Mouse (Mus musculus): Measurements from ENCODE around the gene Serf1. TPM values are rescaled to one million over a fixed set of nuclear protein-coding genes. Genes with fewer than 3 reads are reported as not detected.
"Not testable (repeated sequence)": the region's sequence is repeated elsewhere in the genome, so short reads cannot be mapped to it uniquely, and the experiment has no call there.

The Serf1 gene
- polyA plus RNA-seq, 1 experiment from 2014 or later: 355 TPM

DNA sequence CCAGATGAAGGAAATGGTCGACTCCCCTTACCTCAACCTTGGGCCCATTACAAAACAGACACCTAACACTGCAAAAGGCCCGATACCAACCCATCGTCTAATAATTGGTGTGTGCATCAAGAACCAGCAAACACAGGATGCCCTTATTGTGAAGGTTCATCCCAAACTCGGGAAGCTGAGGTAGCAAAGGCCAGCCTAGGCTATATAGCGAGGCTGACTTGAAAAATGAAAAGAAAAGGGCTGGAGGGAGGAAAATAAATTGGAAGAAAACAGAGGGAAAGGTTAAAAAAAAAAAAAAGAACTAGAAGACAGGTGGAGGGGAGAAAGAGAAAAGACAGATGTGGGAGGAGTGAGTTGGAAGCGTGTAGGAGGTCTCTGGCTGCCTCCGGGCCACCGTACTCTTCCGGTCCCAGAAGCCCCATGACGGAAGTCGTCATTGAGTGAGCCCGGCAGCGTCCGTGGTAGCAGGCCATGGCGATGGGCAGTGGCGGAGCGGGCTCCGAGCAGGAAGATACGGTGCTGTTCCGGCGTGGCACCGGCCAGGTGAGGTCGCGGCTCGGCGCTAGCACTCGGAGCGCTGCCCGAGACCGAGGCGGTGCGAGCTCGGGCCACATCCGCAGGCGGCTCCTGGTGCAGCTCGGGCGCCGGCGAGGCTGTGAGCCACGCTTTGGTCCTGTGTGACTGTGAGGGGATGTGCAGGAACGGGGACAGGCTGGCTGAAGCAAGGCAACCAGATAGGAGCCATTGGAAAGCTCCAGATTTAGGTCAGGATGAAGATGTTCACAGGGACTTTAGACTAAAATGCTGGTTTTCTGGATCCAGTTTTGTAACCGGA lies 16.8 kb downstream of the Serf1 start, which contains the start of gene Smn1:
Smn1 (plus strand) TSS at position 430 of the 835 bp plus-strand sequence.
- Histone ChIP-seq H3K27ac (ENCODE audit: low read length) (peak within 1 kb of the TSS; percentile 50; the same call in 1 of the 2 replicates), H3K9ac (replicated peaks; ENCODE audit: low read depth, low read length) (peak within 1 kb of the TSS; percentile 92), H3K27me3 (replicated peaks; ENCODE audit: control insufficient read depth, insufficient read depth, low read length) (no peaks in the 10 kb centered on the region), H3K36me3 (ENCODE audit: control insufficient read depth, insufficient read depth) (peaks cover 14% of the 10 kb centered on the region), H3K4me2 (ENCODE audit: low read length) (peak within 1 kb of the TSS; percentile 97), H3K4me3 (replicated peaks; ENCODE audit: low read length) (peak within 1 kb of the TSS; percentile 99), H3K4me1 (replicated peaks; ENCODE audit: control insufficient read depth, insufficient read depth, low read length) (peaks cover 16% of the 10 kb centered on the region), H3K9me3 (ENCODE audit: control insufficient read depth, low read length) (no peaks in the 10 kb centered on the region)
- peak; percentile 99 for ATAC-seq
- WGBS: 5% methylated on average over 42 of the region's 42 CpGs

GRCm38 (mm10) chr13:100125258-100125643 lies 17.4 kb downstream of the Serf1 start:
- Histone ChIP-seq H3K36me3 (ENCODE audit: control insufficient read depth, insufficient read depth) (peaks cover 14% of the 10 kb centered on the region), H3K4me2 (ENCODE audit: low read length) (peak overlapping the region; percentile 97), H3K27ac (ENCODE audit: low read length) (no peak overlapping the region), H3K9me3 (ENCODE audit: control insufficient read depth, low read length) (no peaks in the 10 kb centered on the region), H3K27me3 (replicated peaks; ENCODE audit: control insufficient read depth, insufficient read depth, low read length) (no peaks in the 10 kb centered on the region), H3K4me3 (replicated peaks; ENCODE audit: low read length) (peak overlapping the region; percentile 99), H3K9ac (replicated peaks; ENCODE audit: low read depth, low read length) (peak overlapping the region; percentile 92), H3K4me1 (replicated peaks; ENCODE audit: control insufficient read depth, insufficient read depth, low read length) (peaks cover 16% of the 10 kb centered on the region)
- peak; percentile 24 for ATAC-seq
- WGBS: 5% methylated on average over 10 of the region's 10 CpGs

GRCm38 (mm10) chr13:100141646-100142314 lies 34.0 kb downstream of the Serf1 start:
- H3K27ac ChIP-seq (ENCODE audit: low read length): no peak overlapping the region
- H3K27me3 ChIP-seq (replicated peaks; ENCODE audit: control insufficient read depth, insufficient read depth, low read length): no peaks in the 10 kb centered on the region
- no peak overlapping the region for H3K4me3 ChIP-seq (replicated peaks; ENCODE audit: low read length)
- H3K9me3 ChIP-seq (ENCODE audit: control insufficient read depth, low read length): no peaks in the 10 kb centered on the region
- peaks cover 21% of the 10 kb centered on the region for H3K36me3 ChIP-seq (ENCODE audit: control insufficient read depth, insufficient read depth)
- H3K4me2 ChIP-seq (ENCODE audit: low read length): no peak overlapping the region
- ATAC-seq: no peak
- no peaks in the 10 kb centered on the region for H3K4me1 ChIP-seq (replicated peaks; ENCODE audit: control insufficient read depth, insufficient read depth, low read length)
- H3K9ac ChIP-seq (replicated peaks; ENCODE audit: low read depth, low read length): no peak overlapping the region
- WGBS: 85% methylated on average over 8 of the region's 8 CpGs

GRCm38 (mm10) chr13:100152659-100153058 lies 44.8 kb downstream of the Serf1 start:
- no peaks in the 10 kb centered on the region for H3K36me3 ChIP-seq (ENCODE audit: control insufficient read depth, insufficient read depth)
- H3K27me3 ChIP-seq (replicated peaks; ENCODE audit: control insufficient read depth, insufficient read depth, low read length): no peaks in the 10 kb centered on the region
- H3K27ac ChIP-seq (ENCODE audit: low read length): no peak overlapping the region
- no peak for ATAC-seq
- H3K9me3 ChIP-seq (ENCODE audit: control insufficient read depth, low read length): no peaks in the 10 kb centered on the region
- WGBS: 69% methylated on average over 1 of the region's 1 CpGs
- H3K4me3 ChIP-seq (replicated peaks; ENCODE audit: low read length): no peak overlapping the region
- H3K4me1 ChIP-seq (replicated peaks; ENCODE audit: control insufficient read depth, insufficient read depth, low read length): no peaks in the 10 kb centered on the region
- H3K9ac ChIP-seq (replicated peaks; ENCODE audit: low read depth, low read length): no peak overlapping the region
- H3K4me2 ChIP-seq (ENCODE audit: low read length): no peak overlapping the region

DNA sequence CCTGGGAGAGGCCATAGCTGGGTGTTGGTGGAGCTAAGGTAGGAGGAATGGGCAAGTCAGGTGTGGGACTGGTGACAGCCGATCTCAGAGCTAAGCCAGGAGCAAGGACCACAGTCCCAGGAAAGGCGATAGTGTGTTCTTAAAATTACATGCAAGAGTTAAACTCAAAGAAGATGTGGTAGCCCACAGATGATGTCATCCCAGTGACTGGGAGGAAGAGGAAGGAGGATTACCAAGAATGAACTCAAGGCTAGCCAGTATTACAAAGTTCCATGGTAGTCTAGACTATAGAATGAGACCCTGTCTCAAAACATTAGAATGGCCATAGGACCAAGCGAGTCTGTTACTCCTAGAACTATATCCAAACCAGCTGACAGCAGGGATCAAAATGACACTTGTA lies 48.8 kb downstream of the Serf1 start:
- ATAC-seq: no peak
- Histone ChIP-seq H3K36me3 (ENCODE audit: control insufficient read depth, insufficient read depth) (no peaks in the 10 kb centered on the region), H3K27ac (ENCODE audit: low read length) (no peak overlapping the region), H3K4me1 (replicated peaks; ENCODE audit: control insufficient read depth, insufficient read depth, low read length) (no peaks in the 10 kb centered on the region), H3K9ac (replicated peaks; ENCODE audit: low read depth, low read length) (no peak overlapping the region), H3K4me2 (ENCODE audit: low read length) (no peak overlapping the region), H3K27me3 (replicated peaks; ENCODE audit: control insufficient read depth, insufficient read depth, low read length) (no peaks in the 10 kb centered on the region), H3K4me3 (replicated peaks; ENCODE audit: low read length) (no peak overlapping the region), H3K9me3 (ENCODE audit: control insufficient read depth, low read length) (no peaks in the 10 kb centered on the region)
- 94% methylated on average over 3 of the region's 3 CpGs for WGBS

DNA sequence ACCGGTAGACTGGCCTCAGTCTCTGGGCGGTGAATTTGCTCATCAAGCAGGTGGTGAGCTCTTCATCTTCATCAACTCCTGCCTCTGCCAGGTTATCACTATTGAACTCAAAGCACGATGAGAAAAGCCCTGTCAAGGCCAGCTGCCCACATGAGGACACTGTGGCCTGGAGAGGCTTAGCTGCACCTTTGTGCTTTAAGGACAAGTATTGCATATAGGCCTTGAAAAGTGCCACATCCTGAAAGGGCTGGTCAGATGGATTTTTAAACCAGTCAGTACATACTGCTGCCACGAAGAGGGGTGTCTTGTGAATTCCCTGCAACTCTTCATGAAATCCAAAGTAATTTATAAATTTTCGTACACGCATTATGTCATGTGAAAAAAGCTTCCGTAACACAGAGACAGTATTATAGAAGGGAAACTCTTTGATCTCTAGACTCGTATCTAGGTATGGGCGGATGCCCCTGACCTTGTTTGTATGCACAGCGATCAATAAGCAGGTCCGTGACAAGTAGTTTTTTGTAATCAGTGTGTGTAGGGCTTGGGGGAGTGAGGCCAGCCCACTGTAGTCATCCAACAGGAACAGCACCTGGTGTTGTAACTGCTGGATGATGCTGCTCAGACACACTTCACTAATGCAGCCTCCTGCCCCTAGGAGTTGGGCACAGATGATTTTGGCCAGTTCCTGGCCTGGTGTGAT lies 53.5 kb downstream of the Serf1 start:
- not testable (repeated sequence) for H3K36me3 ChIP-seq (ENCODE audit: control insufficient read depth, insufficient read depth); H3K9me3 ChIP-seq (ENCODE audit: control insufficient read depth, low read length); ATAC-seq; H3K27me3 ChIP-seq (replicated peaks; ENCODE audit: control insufficient read depth, insufficient read depth, low read length); H3K27ac ChIP-seq (ENCODE audit: low read length); H3K9ac ChIP-seq (replicated peaks; ENCODE audit: low read depth, low read length); H3K4me1 ChIP-seq (replicated peaks; ENCODE audit: control insufficient read depth, insufficient read depth, low read length); H3K4me2 ChIP-seq (ENCODE audit: low read length); H3K4me3 ChIP-seq (replicated peaks; ENCODE audit: low read length)
- WGBS: 91% methylated on average over 11 of the region's 11 CpGs

DNA sequence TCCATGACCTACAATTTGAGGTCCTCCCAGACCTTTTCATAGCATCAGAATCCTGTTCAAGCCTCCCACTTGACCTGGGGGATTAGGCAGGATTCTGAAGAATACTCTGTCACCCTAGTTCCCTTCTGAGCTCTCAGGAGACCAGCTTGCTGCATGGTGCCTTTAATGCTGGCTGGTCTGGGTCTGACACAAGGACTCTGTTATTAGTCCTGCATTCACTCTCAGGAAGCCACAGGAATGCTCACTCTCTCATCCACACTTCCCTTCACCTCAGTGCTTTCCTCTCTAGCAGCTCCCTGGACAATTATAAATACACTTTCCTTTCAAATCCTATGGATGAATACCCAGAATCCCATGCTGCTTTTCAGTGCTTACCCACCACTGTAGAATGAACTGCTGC lies 54.7 kb downstream of the Serf1 start:
- H3K9me3 ChIP-seq (ENCODE audit: control insufficient read depth, low read length); ATAC-seq; H3K27ac ChIP-seq (ENCODE audit: low read length); H3K4me2 ChIP-seq (ENCODE audit: low read length); H3K9ac ChIP-seq (replicated peaks; ENCODE audit: low read depth, low read length); H3K4me1 ChIP-seq (replicated peaks; ENCODE audit: control insufficient read depth, insufficient read depth, low read length); H3K27me3 ChIP-seq (replicated peaks; ENCODE audit: control insufficient read depth, insufficient read depth, low read length); H3K36me3 ChIP-seq (ENCODE audit: control insufficient read depth, insufficient read depth); H3K4me3 ChIP-seq (replicated peaks; ENCODE audit: low read length): not testable (repeated sequence)

Measured in forebrain, embryonic 16.5 days (tissue).